Mouse (Mus musculus) right cerebral cortex, postnatal 14 days (tissue): Measurements from ENCODE around the gene Cd5.

ENCODE experiments used
- DNase-seq: peaks from one replicate; pipeline ENCODE4 v3.0.0; 2022

The Cd5 gene

GRCm38 (mm10) chr19:10738811-10739210 is at the start of gene Cd5:
Gene Cd5, minus strand, starts transcription at chr19:10739002.
- no peak for DNase-seq

- DNase-seq = no peak
Measured at GRCm38 (mm10) chr19:10788242-10788641, 49.4 kb upstream of the Cd5 start.

GRCm38 (mm10) chr19:10787406-10787805 is 48.6 kb upstream of the Cd5 start:
- no peak for DNase-seq

GRCm38 (mm10) chr19:10786753-10787152 is 48.0 kb upstream of the Cd5 start:
- no peak for DNase-seq

GRCm38 (mm10) chr19:10784796-10785459 is 46.1 kb upstream of the Cd5 start:
- DNase-seq = peak; percentile 42

GRCm38 (mm10) chr19:10784061-10784460 is 45.3 kb upstream of the Cd5 start:
- no peak for DNase-seq

GRCm38 (mm10) chr19:10783168-10783567 is 44.4 kb upstream of the Cd5 start:
- no peak for DNase-seq

GRCm38 (mm10) chr19:10781641-10782040 is 42.8 kb upstream of the Cd5 start:
- no peak for DNase-seq

GRCm38 (mm10) chr19:10776906-10777305 is 38.1 kb upstream of the Cd5 start:
- no peak for DNase-seq

GRCm38 (mm10) chr19:10774141-10774540 is 35.3 kb upstream of the Cd5 start:
- no peak for DNase-seq

GRCm38 (mm10) chr19:10773384-10773783 is 34.6 kb upstream of the Cd5 start:
- DNase-seq = no peak

- DNase-seq = no peak
Measured at GRCm38 (mm10) chr19:10772866-10773265, 34.1 kb upstream of the Cd5 start.

- no peak for DNase-seq
Measured at GRCm38 (mm10) chr19:10771995-10772394, 33.2 kb upstream of the Cd5 start.

GRCm38 (mm10) chr19:10769429-10770195 is 30.8 kb upstream of the Cd5 start:
- DNase-seq = no peak

GRCm38 (mm10) chr19:10768694-10769428 is 30.1 kb upstream of the Cd5 start:
- no peak for DNase-seq

- no peak for DNase-seq
Measured at GRCm38 (mm10) chr19:10767631-10768030, 28.8 kb upstream of the Cd5 start.

- DNase-seq = no peak
Measured at GRCm38 (mm10) chr19:10763381-10764031, 24.7 kb upstream of the Cd5 start.

- no peak for DNase-seq
Measured at GRCm38 (mm10) chr19:10762468-10762867, 23.7 kb upstream of the Cd5 start.

- no peak for DNase-seq
Measured at GRCm38 (mm10) chr19:10761794-10762415, 23.1 kb upstream of the Cd5 start.

- DNase-seq = no peak
Measured at GRCm38 (mm10) chr19:10759983-10760831, 21.4 kb upstream of the Cd5 start.

- no peak for DNase-seq
Measured at GRCm38 (mm10) chr19:10759525-10759924, 20.7 kb upstream of the Cd5 start.

- DNase-seq = no peak
Measured at GRCm38 (mm10) chr19:10758708-10759107, 19.9 kb upstream of the Cd5 start.
